Mouse (Mus musculus) MEL-GATA-1-ER (cell line): ENCODE results near the gene Trex2.

Source experiments
- DNase-seq: peaks from one replicate; pipeline ENCODE4 v3.0.0-alpha.2; 2012; ENCODE audit warnings: low read depth; ENCODE audit errors: extremely low read depth

The Trex2 gene

GRCm38 (mm10) chrX:73435252-73435651, at the start of gene Trex2:
TSS of gene Trex2 (minus strand) at chrX:73435344.
- DNase-seq = no peak

GRCm38 (mm10) chrX:73484870-73485269, 49.7 kb upstream of the Trex2 start:
- DNase-seq = no peak

- no peak for DNase-seq
These were observed 48.9 kb upstream of the Trex2 start for GRCm38 (mm10) chrX:73484076-73484475.

- DNase-seq = no peak
These were observed 48.3 kb upstream of the Trex2 start, which contains the start of gene Bgn for GRCm38 (mm10) chrX:73483484-73483810. TSS of gene Bgn (plus strand) at chrX:73483602.

- no peak for DNase-seq
These were observed 47.7 kb upstream of the Trex2 start for GRCm38 (mm10) chrX:73482643-73483483.

- no peak for DNase-seq
These were observed 45.2 kb upstream of the Trex2 start for GRCm38 (mm10) chrX:73480334-73480733.

- no peak for DNase-seq
These were observed 44.5 kb upstream of the Trex2 start for GRCm38 (mm10) chrX:73479656-73480055.

- DNase-seq = no peak
These were observed 42.4 kb upstream of the Trex2 start for GRCm38 (mm10) chrX:73477500-73477899.

- no peak for DNase-seq
These were observed 41.5 kb upstream of the Trex2 start for GRCm38 (mm10) chrX:73476621-73477020.

GRCm38 (mm10) chrX:73475658-73476256, 40.6 kb upstream of the Trex2 start:
- DNase-seq = no peak

- no peak for DNase-seq
These were observed 39.4 kb upstream of the Trex2 start for GRCm38 (mm10) chrX:73474340-73475165.

- peak; percentile 3 for DNase-seq
These were observed 36.6 kb upstream of the Trex2 start for GRCm38 (mm10) chrX:73471764-73472163.

- DNase-seq = no peak
These were observed 33.6 kb upstream of the Trex2 start for GRCm38 (mm10) chrX:73468752-73469151.

- no peak for DNase-seq
These were observed 33.2 kb upstream of the Trex2 start for GRCm38 (mm10) chrX:73468330-73468729.

- no peak for DNase-seq
These were observed 32.5 kb upstream of the Trex2 start for GRCm38 (mm10) chrX:73467446-73468241.

GRCm38 (mm10) chrX:73465483-73466186, 30.5 kb upstream of the Trex2 start:
- no peak for DNase-seq

GRCm38 (mm10) chrX:73460792-73461191, 25.6 kb upstream of the Trex2 start:
- DNase-seq = no peak

GRCm38 (mm10) chrX:73458877-73459392, 23.8 kb upstream of the Trex2 start, which contains the start of gene Haus7:
TSS of gene Haus7 (minus strand) at chrX:73459044.
- peak; percentile 95 for DNase-seq

- DNase-seq = no peak
These were observed 16.8 kb upstream of the Trex2 start for GRCm38 (mm10) chrX:73451949-73452348.

- no peak for DNase-seq
These were observed 6.3 kb upstream of the Trex2 start for GRCm38 (mm10) chrX:73441428-73441827.
